Mouse (Mus musculus) lung, postnatal 0 days (tissue): Measurements from ENCODE around the gene Ace3.

ENCODE experiments used
- CTCF ChIP-seq: IDR thresholded peaks from 2 replicates; pipeline ENCODE4 v1.5.1; 2016; ENCODE audit warnings: antibody characterized with exemption, mild to moderate bottlenecking
- EP300 ChIP-seq: IDR thresholded peaks from 2 replicates; pipeline ENCODE4 v1.6.1; 2016; ENCODE audit warnings: antibody characterized with exemption, mild to moderate bottlenecking, control low read depth

DNA sequence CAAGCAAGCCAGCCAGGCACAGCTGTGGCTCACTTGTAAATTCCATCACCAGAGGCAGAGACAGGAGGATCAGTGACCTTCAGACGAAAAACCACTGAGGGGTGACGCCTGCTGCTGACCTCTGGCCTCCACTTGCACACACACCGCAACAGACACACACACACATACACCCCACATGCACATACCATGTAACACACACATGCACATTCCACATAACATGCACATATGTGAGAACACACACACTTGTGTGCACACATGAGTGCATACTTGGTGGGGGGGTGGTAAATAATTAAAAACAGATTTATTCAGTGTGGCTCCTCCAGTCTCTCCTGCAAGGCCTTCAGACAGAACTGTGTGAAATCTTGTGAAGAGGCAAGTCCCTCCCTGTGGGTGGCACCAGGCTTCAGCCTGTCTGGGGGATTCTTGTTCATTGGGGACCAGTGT is 42.9 kb upstream of the Ace3 start:
- no peak for TF ChIP-seq CTCF
- no peak for TF ChIP-seq EP300
